Mouse (Mus musculus) E14TG2a.4 (cell line): ENCODE data around the gene Ddc.

Experiments used
- CTCF ChIP-seq: conservative IDR thresholded peaks from 2 replicates; pipeline ENCODE4 v1.5.1; 2014; ENCODE audit warnings: low read length
- POU5F1 ChIP-seq: IDR thresholded peaks from 2 replicates; pipeline ENCODE4 v1.6.1; 2014; ENCODE audit warnings: low read length, borderline replicate concordance

DNA sequence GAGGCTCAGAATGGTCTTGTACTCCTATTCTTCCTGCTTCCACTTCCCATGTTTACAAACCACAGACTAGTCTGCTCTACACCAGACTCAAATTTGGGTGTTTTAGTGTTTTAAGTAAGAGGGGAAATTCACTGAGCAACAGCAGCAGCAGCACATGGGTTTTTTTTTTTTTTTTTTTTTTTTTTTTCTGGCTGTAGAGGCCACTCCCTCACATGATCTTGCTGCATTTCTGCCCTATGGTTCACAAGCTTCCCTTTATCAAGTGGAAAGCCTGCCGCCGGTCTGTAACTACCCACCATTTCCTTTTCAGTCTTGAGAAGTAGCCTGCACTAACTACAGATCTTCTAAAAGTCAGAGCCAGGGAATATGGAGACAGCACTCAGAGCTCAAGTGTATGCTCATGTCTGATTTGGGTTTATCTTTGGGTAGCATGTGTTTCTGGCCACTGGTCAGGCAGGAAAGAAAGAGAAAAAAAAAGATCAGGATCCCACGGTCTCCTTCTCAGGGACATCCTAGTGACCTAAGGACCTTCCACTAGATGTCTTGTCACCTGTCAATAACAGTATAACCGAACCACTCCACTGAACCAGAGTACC lies 11.4 kb downstream of the Ddc start:
- TF ChIP-seq CTCF (no peak), POU5F1 (no peak)
